In genomic region chr13:98696716-98697115, GRCm38 (mm10) we compare ENCODE assay signal across 17 mouse cellular contexts. TPM values are rescaled to one million over a fixed set of nuclear protein-coding genes. Genes with fewer than 3 reads are reported as not detected.
"Had no signal": no experiment of that assay in that cellular context is flagged by ENCODE, and none has a peak within 500 bp of the region (broad histone marks: within the 10 kb centered on the region; RNA-seq: fewer than 3 reads in every experiment).

No protein-coding gene starts in this region.

- DNase-seq: kidney, adult 8-10 months; kidney, postnatal 14 days; right cerebral cortex, adult 18-20 months; right cerebral cortex, postnatal 25 days had no signal

- H3K4me2 ChIP-seq: liver, embryonic 11.5 days; liver, embryonic 15.5 days; midbrain, embryonic 12.5 days; neural tube, embryonic 13.5 days had no signal

- H3K4me3 ChIP-seq: left cerebral cortex, adult 2 months; limb, embryonic 10.5 days; liver, embryonic 15.5 days; lung, embryonic 15.5 days; midbrain, embryonic 12.5 days; neural tube, embryonic 13.5 days had no signal

- H3K27ac ChIP-seq: left cerebral cortex, adult 2 months; limb, embryonic 10.5 days; liver, embryonic 15.5 days; lung, embryonic 15.5 days; midbrain, embryonic 12.5 days; neural tube, embryonic 13.5 days had no signal

- H3K4me1 ChIP-seq: liver, embryonic 15.5 days had no signal

- H3K36me3 ChIP-seq: limb, embryonic 10.5 days; liver, embryonic 15.5 days; lung, embryonic 15.5 days; midbrain, embryonic 12.5 days; neural tube, embryonic 13.5 days had no signal

- H3K9me3 ChIP-seq: limb, embryonic 10.5 days; liver, embryonic 15.5 days; lung, embryonic 15.5 days; midbrain, embryonic 12.5 days; neural tube, embryonic 13.5 days had no signal

- ATAC-seq: midbrain, embryonic 16.5 days had no signal

- H3K9ac ChIP-seq: liver, embryonic 15.5 days; lung, embryonic 15.5 days; midbrain, embryonic 12.5 days; neural tube, embryonic 13.5 days had no signal

RNA-seq across cellular contexts. Expression of gene Tmem171, which starts 2.1 kb away (rescaled TPM):
- total RNA-seq: megakaryocyte-erythroid progenitor cell, adult 5-6 weeks had no signal
- polyA plus RNA-seq: limb, embryonic 10.5 days; midbrain, embryonic 12.5 days; midbrain, embryonic 16.5 days; neural tube, embryonic 13.5 days had no signal

RNA-seq across cellular contexts. Expression of gene Tmem174, which starts 59.5 kb away (rescaled TPM):
- total RNA-seq: layer of hippocampus, postnatal 25 days; left cerebral cortex, postnatal 14 days; megakaryocyte-erythroid progenitor cell, adult 5-6 weeks had no signal
- polyA plus RNA-seq: limb, embryonic 10.5 days; limb, embryonic 14.5 days; liver, embryonic 11.5 days; liver, embryonic 15.5 days; midbrain, embryonic 12.5 days; midbrain, embryonic 16.5 days; neural tube, embryonic 13.5 days; stomach, postnatal 0 days had no signal
